Mouse (Mus musculus) megakaryocyte, embryonic 14.5 days (primary cell): Measurements from ENCODE around the gene Asic2. TPM values are rescaled to one million over a fixed set of nuclear protein-coding genes. Genes with fewer than 3 reads are reported as not detected.

Experiments
- H3K27me3 ChIP-seq: replicated peaks from 2 replicates; pipeline ENCODE3; 2012; ENCODE audit warnings: inconsistent platforms
- H3K36me3 ChIP-seq: replicated peaks from 2 replicates; pipeline ENCODE3; 2012; ENCODE audit warnings: low read length, inconsistent platforms, mixed read lengths
- H3K4me1 ChIP-seq: 2 replicates; pipeline ENCODE4 v1.6.1; 2012; ENCODE audit warnings: inconsistent platforms
- H3K4me3 ChIP-seq: replicated peaks from 2 replicates; pipeline ENCODE3; 2012; ENCODE audit warnings: moderate library complexity, mild to moderate bottlenecking, inconsistent platforms
- H3K9me3 ChIP-seq: 2 replicates; pipeline ENCODE4 v1.6.1; 2012; ENCODE audit warnings: inconsistent platforms
- FLI1 ChIP-seq: IDR thresholded peaks from 2 replicates; pipeline ENCODE4 v1.6.1; 2012; ENCODE audit warnings: low read length, inconsistent platforms, mixed read lengths
- GATA1 ChIP-seq: IDR thresholded peaks from 3 replicates; pipeline ENCODE4 v1.6.1; 2012; ENCODE audit warnings: mixed read lengths, low read length, inconsistent platforms, borderline replicate concordance
- polyA plus RNA-seq: library from polyadenylated mRNA; stranded (reverse); fragments of >175 nt; gene quantifications from 2 replicates; pipeline ENCODE4 v1.2.3, GENCODE M21; 2012; ENCODE audit warnings: low replicate concordance; ENCODE audit not compliant: insufficient read depth

The Asic2 gene
- polyA plus RNA-seq, 1 experiment = 0.04 TPM

DNA sequence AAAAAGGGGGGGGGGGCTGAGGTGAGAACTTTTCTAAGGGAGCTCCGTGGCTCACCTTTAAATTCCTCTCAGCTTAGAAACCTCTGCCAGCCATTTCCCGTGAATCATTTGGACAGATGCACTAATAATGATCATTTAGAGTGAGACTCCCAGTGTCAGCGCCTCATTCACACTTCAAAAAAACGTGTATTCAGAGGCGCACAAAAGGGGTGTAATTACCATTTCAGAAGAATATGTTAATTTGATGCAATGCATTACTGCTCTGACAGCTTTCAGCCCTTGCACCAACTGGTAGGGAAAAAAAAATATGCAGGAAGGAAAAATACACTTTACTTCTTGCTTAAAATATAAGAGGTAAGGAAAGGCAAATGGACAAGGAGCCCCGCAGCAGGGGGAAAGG is 388.5 kb downstream of the Asic2 start:
- Histone ChIP-seq H3K4me3 (no peak overlapping the region), H3K27me3 (no peaks in the 10 kb centered on the region), H3K36me3 (no peaks in the 10 kb centered on the region), H3K9me3 (peaks cover 3% of the 10 kb centered on the region; the same call in 1 of the 2 replicates), H3K4me1 (no peaks in the 10 kb centered on the region)
- TF ChIP-seq GATA1 = no peak
- no peak for TF ChIP-seq FLI1

DNA sequence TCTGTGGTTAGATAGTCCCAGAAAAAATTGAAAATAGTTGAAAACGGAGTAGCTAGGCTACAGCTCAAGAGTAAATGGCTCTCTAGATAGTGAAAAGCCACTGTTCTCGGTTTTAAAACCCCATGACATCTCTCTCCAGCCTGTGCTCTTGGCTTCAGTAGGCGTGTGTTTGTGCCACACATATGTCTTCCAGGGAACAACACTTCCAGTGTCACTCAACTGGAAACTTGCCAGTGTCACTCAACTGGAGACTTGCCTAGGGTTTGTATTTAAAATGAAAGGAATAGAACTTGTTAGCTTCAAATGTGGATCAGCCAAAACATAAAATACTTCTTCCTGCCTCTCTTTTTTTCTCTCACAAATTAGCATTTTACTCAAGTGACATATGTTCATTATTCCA is 397.9 kb downstream of the Asic2 start:
- no peaks in the 10 kb centered on the region for H3K36me3 ChIP-seq
- H3K9me3 ChIP-seq = peaks cover 4% of the 10 kb centered on the region; the same call in 1 of the 2 replicates
- H3K4me3 ChIP-seq = no peak overlapping the region
- no peaks in the 10 kb centered on the region for H3K4me1 ChIP-seq
- TF ChIP-seq GATA1 = no peak
- TF ChIP-seq FLI1 = no peak
- H3K27me3 ChIP-seq = no peaks in the 10 kb centered on the region

DNA sequence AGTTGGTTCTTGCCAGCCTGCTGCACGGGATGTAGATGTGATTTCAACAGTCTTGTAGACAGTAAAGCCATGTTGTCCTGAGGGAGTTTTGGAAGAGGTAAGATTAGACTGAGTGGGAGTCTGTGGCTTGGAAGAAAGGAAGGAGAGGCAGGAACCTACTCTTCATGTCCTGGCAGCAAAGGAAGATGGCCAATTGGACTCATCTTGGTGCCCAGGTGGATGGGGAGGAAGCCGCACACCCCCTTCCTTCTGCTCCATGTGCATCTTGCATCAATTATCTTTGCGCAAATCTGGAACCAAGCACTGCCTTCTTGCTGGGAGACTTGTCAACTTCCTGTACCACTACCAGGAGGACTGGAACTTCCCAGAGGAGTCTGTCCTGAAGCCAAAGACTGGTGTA is 403.4 kb downstream of the Asic2 start:
- Histone ChIP-seq H3K4me1 (no peaks in the 10 kb centered on the region), H3K4me3 (no peak overlapping the region), H3K27me3 (no peaks in the 10 kb centered on the region), H3K9me3 (no peaks in the 10 kb centered on the region), H3K36me3 (no peaks in the 10 kb centered on the region)
- TF ChIP-seq FLI1 = no peak
- no peak for TF ChIP-seq GATA1

DNA sequence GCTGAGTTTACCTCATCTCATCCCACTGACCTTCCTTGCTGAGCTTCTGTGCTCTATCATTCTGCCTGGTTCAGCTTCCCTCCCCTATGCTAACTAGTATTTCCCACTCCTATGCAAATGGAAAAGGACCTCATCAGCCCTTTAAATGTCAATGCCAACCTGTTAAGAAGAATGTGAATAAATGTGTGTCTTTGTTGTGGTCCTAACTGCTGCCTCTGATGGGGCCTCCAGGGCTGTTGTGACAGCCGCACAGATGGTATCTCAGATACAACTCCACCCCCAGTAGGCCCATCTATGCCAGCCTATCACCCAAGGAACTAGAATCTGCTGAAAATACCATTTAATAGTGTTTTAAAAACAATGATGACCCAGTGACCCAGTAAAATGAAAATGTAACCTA is 407.9 kb downstream of the Asic2 start:
- Histone ChIP-seq H3K9me3 (peaks cover 2% of the 10 kb centered on the region; the same call in 1 of the 2 replicates), H3K4me3 (no peak overlapping the region), H3K27me3 (no peaks in the 10 kb centered on the region), H3K36me3 (no peaks in the 10 kb centered on the region), H3K4me1 (no peaks in the 10 kb centered on the region)
- no peak for TF ChIP-seq GATA1
- TF ChIP-seq FLI1 = no peak

DNA sequence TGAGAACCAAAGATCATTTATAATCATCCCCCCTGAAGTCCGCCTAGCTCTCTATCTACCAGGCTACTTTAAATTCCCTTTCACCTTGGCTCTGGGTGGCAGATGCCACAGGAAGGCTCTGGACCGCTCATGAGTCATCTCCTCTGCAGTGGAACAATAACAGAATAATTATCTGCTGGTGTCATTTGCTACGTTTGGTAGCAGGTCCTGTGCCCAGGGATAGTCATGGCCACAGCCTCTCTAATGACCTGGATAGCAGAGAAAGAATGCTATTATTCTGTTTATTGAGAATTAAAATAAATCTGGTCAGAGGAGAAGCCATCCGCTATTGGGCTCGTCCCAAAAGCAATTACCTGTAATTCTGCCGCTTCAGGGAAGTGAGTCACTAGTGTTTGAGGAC is 425.1 kb downstream of the Asic2 start:
- Histone ChIP-seq H3K36me3 (no peaks in the 10 kb centered on the region), H3K9me3 (peaks cover 14% of the 10 kb centered on the region; the same call in 1 of the 2 replicates), H3K4me1 (no peaks in the 10 kb centered on the region), H3K4me3 (no peak overlapping the region), H3K27me3 (no peaks in the 10 kb centered on the region)
- no peak for TF ChIP-seq FLI1
- TF ChIP-seq GATA1 = no peak

DNA sequence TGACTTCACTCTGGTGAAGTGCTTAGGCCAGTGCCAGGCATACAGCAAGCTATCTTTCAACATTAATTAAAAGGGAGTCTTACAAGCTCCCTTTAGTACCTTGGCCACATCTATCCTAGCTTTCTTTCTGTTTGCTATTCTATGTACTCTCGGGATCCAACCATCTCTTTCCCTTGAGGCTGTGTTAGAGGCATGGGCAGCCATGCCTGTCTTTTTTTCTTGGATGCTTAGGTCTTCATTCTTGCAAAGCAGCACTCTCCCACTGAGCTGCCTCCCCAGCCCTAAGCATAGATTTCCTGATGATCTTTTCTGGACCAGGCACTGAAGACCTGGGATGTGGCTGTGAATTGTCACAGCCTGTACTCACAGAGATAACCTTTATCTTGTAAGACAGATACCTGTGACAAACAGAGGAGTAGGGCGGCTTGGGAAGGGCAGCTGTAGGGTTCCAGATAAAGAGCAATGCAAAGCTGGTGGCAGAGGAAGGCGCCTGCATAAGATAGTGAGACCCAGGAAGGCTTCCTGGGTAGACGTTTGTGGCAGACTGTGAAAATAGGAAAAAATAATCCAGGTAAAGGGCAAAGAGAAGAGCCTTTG is 433.0 kb downstream of the Asic2 start:
- Histone ChIP-seq H3K9me3 (no peaks in the 10 kb centered on the region), H3K36me3 (no peaks in the 10 kb centered on the region), H3K4me1 (no peaks in the 10 kb centered on the region), H3K4me3 (no peak overlapping the region), H3K27me3 (no peaks in the 10 kb centered on the region)
- TF ChIP-seq FLI1 (no peak), GATA1 (no peak)

DNA sequence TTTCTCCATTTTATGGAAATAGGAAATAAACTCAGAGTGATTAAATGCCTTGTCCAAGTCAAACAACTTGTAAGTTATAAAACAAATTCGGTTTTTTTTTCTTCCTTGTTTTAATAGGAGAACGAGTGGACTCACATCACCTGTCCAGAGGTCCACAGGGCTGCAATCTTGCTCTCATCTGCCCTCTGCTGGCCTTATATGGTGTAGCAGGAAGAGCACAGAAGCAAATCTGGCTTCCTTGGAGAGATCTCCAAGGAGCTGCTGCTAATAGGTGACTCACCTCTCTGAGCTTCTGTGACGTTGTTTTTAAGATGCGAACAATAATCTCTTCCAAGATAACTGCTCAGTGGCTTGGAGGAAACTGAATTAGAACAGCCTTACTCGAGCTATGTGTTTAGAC is 433.6 kb downstream of the Asic2 start:
- TF ChIP-seq GATA1 (no peak), FLI1 (no peak)
- H3K4me3 ChIP-seq = no peak overlapping the region
- H3K27me3 ChIP-seq = no peaks in the 10 kb centered on the region
- no peaks in the 10 kb centered on the region for H3K4me1 ChIP-seq
- H3K9me3 ChIP-seq = no peaks in the 10 kb centered on the region
- H3K36me3 ChIP-seq = no peaks in the 10 kb centered on the region

DNA sequence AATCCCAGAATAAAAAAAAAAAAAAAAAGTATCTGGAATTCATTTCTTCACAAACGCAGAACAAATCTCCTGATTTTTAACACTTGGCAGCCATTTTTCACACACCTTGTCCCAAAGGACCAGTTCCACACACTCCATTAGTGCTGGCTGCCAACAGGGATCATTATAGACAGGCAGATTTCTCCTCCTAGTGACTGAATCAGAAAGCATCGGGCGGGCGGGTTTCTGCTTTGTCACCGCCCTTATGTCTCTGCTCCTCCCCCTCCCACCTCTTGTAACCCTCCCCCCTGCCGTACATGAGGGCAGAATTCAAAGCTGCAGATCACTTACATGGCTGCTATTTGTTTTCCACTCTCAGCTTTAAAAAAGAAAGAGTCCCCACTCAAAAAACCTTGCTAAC is 436.4 kb downstream of the Asic2 start:
- H3K4me3 ChIP-seq = no peak overlapping the region
- no peak for TF ChIP-seq FLI1
- TF ChIP-seq GATA1 = no peak
- no peaks in the 10 kb centered on the region for H3K4me1 ChIP-seq
- no peaks in the 10 kb centered on the region for H3K27me3 ChIP-seq
- no peaks in the 10 kb centered on the region for H3K36me3 ChIP-seq
- no peaks in the 10 kb centered on the region for H3K9me3 ChIP-seq

DNA sequence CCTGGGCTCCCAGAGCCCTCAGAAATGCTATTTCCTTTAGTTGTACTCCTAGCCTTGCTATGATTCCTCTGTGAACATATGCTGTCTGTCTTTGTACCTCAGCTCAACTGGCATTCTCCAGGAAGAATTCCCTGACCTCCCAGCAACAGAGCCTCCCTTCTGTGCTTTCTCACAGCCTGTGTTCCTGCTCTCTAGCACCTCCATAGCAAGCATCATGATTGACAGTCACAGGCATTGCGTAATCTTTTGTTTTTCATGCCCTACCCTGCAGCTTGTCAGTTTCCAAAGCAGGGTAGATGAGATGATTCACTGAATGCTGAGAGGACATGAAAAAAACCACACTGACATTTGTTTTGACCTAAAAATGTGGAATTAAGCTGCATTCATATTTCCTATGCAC is 445.3 kb downstream of the Asic2 start:
- H3K27me3 ChIP-seq = no peaks in the 10 kb centered on the region
- H3K36me3 ChIP-seq = no peaks in the 10 kb centered on the region
- no peaks in the 10 kb centered on the region for H3K4me1 ChIP-seq
- no peak for TF ChIP-seq FLI1
- no peaks in the 10 kb centered on the region for H3K9me3 ChIP-seq
- no peak overlapping the region for H3K4me3 ChIP-seq

DNA sequence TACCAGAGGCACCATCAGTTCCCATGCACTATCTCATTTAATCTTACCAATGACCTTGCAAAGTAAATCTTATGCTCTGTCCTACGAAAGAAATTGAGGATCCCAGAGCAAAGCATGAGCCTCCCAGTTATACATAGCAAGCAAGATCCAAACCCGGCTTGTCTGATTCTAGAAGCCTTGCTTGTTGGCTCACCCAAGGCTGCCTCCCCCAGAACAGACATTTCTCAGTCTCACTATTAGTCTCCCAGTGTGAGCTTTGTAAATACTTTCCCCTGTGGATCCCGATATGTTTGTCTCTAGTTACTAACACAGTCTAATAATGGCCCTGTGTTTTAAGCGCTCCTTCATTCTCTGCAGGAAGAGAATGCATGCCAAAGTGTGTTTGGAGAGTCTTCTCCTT is 446.4 kb downstream of the Asic2 start:
- H3K4me3 ChIP-seq = no peak overlapping the region
- TF ChIP-seq GATA1 = no peak
- TF ChIP-seq FLI1 = no peak
- H3K9me3 ChIP-seq = no peaks in the 10 kb centered on the region
- H3K27me3 ChIP-seq = no peaks in the 10 kb centered on the region
- H3K36me3 ChIP-seq = no peaks in the 10 kb centered on the region
- no peaks in the 10 kb centered on the region for H3K4me1 ChIP-seq

DNA sequence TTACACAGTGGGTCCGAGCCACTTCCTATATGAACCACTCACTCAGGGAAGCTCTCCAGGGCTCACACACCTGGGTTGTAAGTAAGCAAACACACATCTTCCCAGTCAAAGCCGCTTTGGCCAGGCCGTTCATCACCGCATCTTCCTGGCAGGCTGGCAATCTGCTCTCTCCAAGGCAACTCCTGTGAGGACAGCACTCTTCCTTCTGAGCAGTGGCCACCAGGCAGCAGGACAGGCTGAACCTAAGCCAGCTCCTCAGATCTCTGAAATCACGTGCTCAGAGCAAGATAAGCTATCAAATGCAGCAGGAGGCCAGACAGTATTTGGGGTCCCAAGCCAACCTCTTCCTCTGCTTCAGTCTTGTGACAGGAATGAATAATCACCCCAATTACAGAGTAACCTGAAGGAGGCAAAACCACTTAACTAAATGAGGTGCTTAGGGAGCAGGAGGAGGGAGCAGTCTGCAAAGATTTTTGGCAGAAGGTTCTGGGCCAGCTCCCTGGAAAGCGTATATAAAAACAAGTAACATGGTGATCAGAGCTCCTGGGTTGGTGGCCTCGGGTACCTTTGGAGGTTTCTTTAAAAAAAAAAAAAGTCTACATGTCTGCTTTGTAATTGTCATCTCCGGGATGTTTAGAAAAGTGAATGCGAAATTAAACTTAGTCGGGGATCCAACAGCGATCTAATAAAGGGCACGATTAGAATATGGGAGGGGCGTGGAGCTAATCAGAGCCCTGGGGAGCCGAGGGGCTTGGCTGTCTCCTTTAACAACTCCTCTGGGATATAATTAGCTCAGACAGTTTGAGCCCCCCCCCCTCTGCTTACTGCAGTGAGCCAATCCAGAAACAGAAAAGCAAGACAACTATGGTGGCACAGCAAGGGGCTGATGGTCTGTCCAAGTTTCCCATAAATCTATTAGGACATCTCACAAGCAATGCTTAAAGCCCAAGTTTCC is 450.0 kb downstream of the Asic2 start:
- Histone ChIP-seq H3K27me3 (no peaks in the 10 kb centered on the region), H3K4me1 (no peaks in the 10 kb centered on the region), H3K9me3 (no peaks in the 10 kb centered on the region), H3K36me3 (no peaks in the 10 kb centered on the region), H3K4me3 (no peak overlapping the region)
- TF ChIP-seq FLI1 = no peak
- TF ChIP-seq GATA1 = no peak
